Mouse (Mus musculus): Measurements from ENCODE around the gene Lyve1. TPM values are rescaled to one million over a fixed set of nuclear protein-coding genes. Genes with fewer than 3 reads are reported as not detected.

Gene Lyve1
- polyA plus RNA-seq, 1 experiment: not detected

GRCm38 (mm10) chr7:110809585-110810557 is 53.2 kb downstream of the Lyve1 start:
- WGBS: 74% methylated on average over 18 of the region's 18 CpGs
- no peak for TF ChIP-seq POLR2A (IDR thresholded peaks at IDR 0.05; ENCODE audit: insufficient read depth, low read depth, low read length)
- TF ChIP-seq CTCF (IDR thresholded peaks at IDR 0.05; ENCODE audit: insufficient read depth, low read depth, low read length): no peak
- H3K4me1 ChIP-seq (ENCODE audit: control insufficient read depth, insufficient read depth, low read length): peaks cover 40% of the 10 kb centered on the region
- no peak overlapping the region for H3K4me3 ChIP-seq (ENCODE audit: insufficient read depth, low read depth, low read length)
- H3K27ac ChIP-seq (ENCODE audit: insufficient read depth, low read depth, low read length): peak overlapping the region; percentile 63

GRCm38 (mm10) chr7:110808962-110809361 is 54.1 kb downstream of the Lyve1 start:
- Histone ChIP-seq H3K4me3 (ENCODE audit: insufficient read depth, low read depth, low read length) (no peak overlapping the region), H3K4me1 (ENCODE audit: control insufficient read depth, insufficient read depth, low read length) (peaks cover 46% of the 10 kb centered on the region), H3K27ac (ENCODE audit: insufficient read depth, low read depth, low read length) (peak overlapping the region; percentile 63)
- WGBS: 17% methylated on average over 3 of the region's 3 CpGs
- no peak for TF ChIP-seq POLR2A (IDR thresholded peaks at IDR 0.05; ENCODE audit: insufficient read depth, low read depth, low read length)
- no peak for TF ChIP-seq CTCF (IDR thresholded peaks at IDR 0.05; ENCODE audit: insufficient read depth, low read depth, low read length)

GRCm38 (mm10) chr7:110807460-110808030 is 55.5 kb downstream of the Lyve1 start:
- Histone ChIP-seq H3K27ac (ENCODE audit: insufficient read depth, low read depth, low read length) (peak overlapping the region; percentile 24), H3K4me3 (ENCODE audit: insufficient read depth, low read depth, low read length) (no peak overlapping the region), H3K4me1 (ENCODE audit: control insufficient read depth, insufficient read depth, low read length) (peaks cover 39% of the 10 kb centered on the region)
- 85% methylated on average over 13 of the region's 13 CpGs for WGBS
- TF ChIP-seq POLR2A (IDR thresholded peaks at IDR 0.05; ENCODE audit: insufficient read depth, low read depth, low read length): no peak
- TF ChIP-seq CTCF (IDR thresholded peaks at IDR 0.05; ENCODE audit: insufficient read depth, low read depth, low read length): no peak

GRCm38 (mm10) chr7:110804266-110804665 is 58.8 kb downstream of the Lyve1 start:
- TF ChIP-seq CTCF (IDR thresholded peaks at IDR 0.05; ENCODE audit: insufficient read depth, low read depth, low read length) (no peak), POLR2A (IDR thresholded peaks at IDR 0.05; ENCODE audit: insufficient read depth, low read depth, low read length) (no peak)
- H3K4me3 ChIP-seq (ENCODE audit: insufficient read depth, low read depth, low read length): no peak overlapping the region
- 38% methylated on average over 3 of the region's 3 CpGs for WGBS
- no peak overlapping the region for H3K27ac ChIP-seq (ENCODE audit: insufficient read depth, low read depth, low read length)
- H3K4me1 ChIP-seq (ENCODE audit: control insufficient read depth, insufficient read depth, low read length): peaks cover 29% of the 10 kb centered on the region

- TF ChIP-seq POLR2A (IDR thresholded peaks at IDR 0.05; ENCODE audit: insufficient read depth, low read depth, low read length): no peak
- no peak for TF ChIP-seq CTCF (IDR thresholded peaks at IDR 0.05; ENCODE audit: insufficient read depth, low read depth, low read length)
- peaks cover 32% of the 10 kb centered on the region for H3K4me1 ChIP-seq (ENCODE audit: control insufficient read depth, insufficient read depth, low read length)
- 97% methylated on average over 10 of the region's 10 CpGs for WGBS
- no peak overlapping the region for H3K4me3 ChIP-seq (ENCODE audit: insufficient read depth, low read depth, low read length)
- H3K27ac ChIP-seq (ENCODE audit: insufficient read depth, low read depth, low read length): no peak overlapping the region
Measured at GRCm38 (mm10) chr7:110803131-110803530, 59.9 kb downstream of the Lyve1 start.

GRCm38 (mm10) chr7:110801028-110801427 is 62.0 kb downstream of the Lyve1 start:
- Histone ChIP-seq H3K4me1 (ENCODE audit: control insufficient read depth, insufficient read depth, low read length) (peaks cover 37% of the 10 kb centered on the region), H3K27ac (ENCODE audit: insufficient read depth, low read depth, low read length) (no peak overlapping the region), H3K4me3 (ENCODE audit: insufficient read depth, low read depth, low read length) (no peak overlapping the region)
- 1% methylated on average over 4 of the region's 4 CpGs for WGBS
- TF ChIP-seq CTCF (IDR thresholded peaks at IDR 0.05; ENCODE audit: insufficient read depth, low read depth, low read length) (peak; percentile 37; the same call in 1 of the 2 replicates), POLR2A (IDR thresholded peaks at IDR 0.05; ENCODE audit: insufficient read depth, low read depth, low read length) (no peak)

Other genes starting within 250 kb of the Lyve1 start
- not detected in 2 replicates for gene Sbf2, start 248.3 kb downstream of the Lyve1 start, polyA plus RNA-seq (2012; ENCODE audit: insufficient read depth, insufficient read length, low replicate concordance, missing spikeins)
- gene Adm, start 235.6 kb downstream of the Lyve1 start, polyA plus RNA-seq (2012; ENCODE audit: insufficient read depth, insufficient read length, low replicate concordance, missing spikeins): not detected in 2 replicates
- gene Ampd3, start 95.0 kb downstream of the Lyve1 start, polyA plus RNA-seq (2012; ENCODE audit: insufficient read depth, insufficient read length, low replicate concordance, missing spikeins): not detected in 2 replicates
- gene Rnf141, start 18.8 kb downstream of the Lyve1 start, polyA plus RNA-seq (2012; ENCODE audit: insufficient read depth, insufficient read length, low replicate concordance, missing spikeins): not detected in 2 replicates
- gene Mrvi1, start 119.2 kb upstream of the Lyve1 start, polyA plus RNA-seq (2012; ENCODE audit: insufficient read depth, insufficient read length, low replicate concordance, missing spikeins): not detected in 2 replicates
- gene Ctr9, start 165.7 kb upstream of the Lyve1 start, polyA plus RNA-seq (2012; ENCODE audit: insufficient read depth, insufficient read length, low replicate concordance, missing spikeins): not detected in 2 replicates
- gene Eif4g2, start 219.8 kb upstream of the Lyve1 start, polyA plus RNA-seq (2012; ENCODE audit: insufficient read depth, insufficient read length, low replicate concordance, missing spikeins): 716 and 831 TPM in 2 replicates